Comparison of ENCODE assay signal across 9 mouse cellular contexts in genomic region chr11:103266729-103267345, GRCm38 (mm10). TPM values are rescaled to one million over a fixed set of nuclear protein-coding genes. Genes with fewer than 3 reads are reported as not detected.
DNase-seq lines count a peak whose midpoint lies in the region; ATAC-seq and TF ChIP-seq lines count a peak whose summit lies in the region.
"Had no signal": no experiment of that assay in that cellular context is flagged by ENCODE, and none has a peak within 500 bp of the region (broad histone marks: within the 10 kb centered on the region; RNA-seq: fewer than 3 reads in every experiment).

No protein-coding gene starts in this region.

- H3K36me3 ChIP-seq in testis, adult 2 months (ENCODE audit: control insufficient read depth, insufficient read depth, low read length), result no peaks in the 10 kb centered on the region
- no peaks in the 10 kb centered on the region for H3K36me3 ChIP-seq in liver, embryonic 12.5 days
- no peaks in the 10 kb centered on the region for H3K36me3 ChIP-seq in stomach, postnatal 0 days (ENCODE audit: control insufficient read depth, insufficient read depth, low read length)

- peak overlapping the region; percentile 97 for H3K4me2 ChIP-seq in liver, embryonic 12.5 days
- H3K4me2 ChIP-seq in stomach, postnatal 0 days (replicated peaks; ENCODE audit: low read depth), result peak overlapping the region; percentile 85

- TF ChIP-seq POLR2A in testis, adult 2 months (IDR thresholded peaks at IDR 0.05; ENCODE audit: control insufficient read depth, low read depth, low read length), result no peak

- peak overlapping the region; percentile 70 for H3K9ac ChIP-seq in liver, embryonic 12.5 days
- peak overlapping the region; percentile 75 for H3K9ac ChIP-seq in stomach, postnatal 0 days (ENCODE audit: low read length)

- peak overlapping the region; percentile 61 for H3K27ac ChIP-seq in testis, adult 2 months (ENCODE audit: control insufficient read depth, insufficient read depth, low read depth, low read length)
- H3K27ac ChIP-seq in liver, embryonic 12.5 days, result peak overlapping the region; percentile 50
- H3K27ac ChIP-seq in stomach, postnatal 0 days (replicated peaks), result peak overlapping the region; percentile 91

- H3K4me1 ChIP-seq in testis, adult 2 months (ENCODE audit: control insufficient read depth, insufficient read depth, low read length), result peaks cover 9% of the 10 kb centered on the region
- H3K4me1 ChIP-seq in liver, embryonic 12.5 days, result peaks cover 61% of the 10 kb centered on the region
- H3K4me1 ChIP-seq in stomach, postnatal 0 days (replicated peaks; ENCODE audit: control insufficient read depth, insufficient read depth), result peaks cover 8% of the 10 kb centered on the region

- no peaks in the 10 kb centered on the region for H3K27me3 ChIP-seq in testis, adult 2 months (ENCODE audit: control insufficient read depth, insufficient read depth, low read length)
- 0 out of 2 replicates have a peak, but pooled peaks cover 11% of the 10 kb centered on the region for H3K27me3 ChIP-seq in liver, embryonic 12.5 days (replicated peaks)
- H3K27me3 ChIP-seq in stomach, postnatal 0 days (ENCODE audit: control insufficient read depth, insufficient read depth, low read length), result no peaks in the 10 kb centered on the region

- ATAC-seq in cerebellum, adult (ENCODE audit: insufficient number of reproducible peaks, low FRiP score, low TSS enrichment), result peak; percentile 57; the same call in 1 of the 2 replicates
- no peak; the same call in 1 of the 2 replicates for ATAC-seq in liver, embryonic 12.5 days
- peak; percentile 54 for ATAC-seq in stomach, postnatal 0 days (ENCODE audit: low FRiP score, low TSS enrichment)

- 2% methylated on average over 42 of the region's 42 CpGs for WGBS in liver, embryonic 12.5 days (ENCODE audit: insufficient replicate concordance)
- under 1% methylated on average over 39 of the region's 42 CpGs for WGBS in stomach, postnatal 0 days

- 0 out of 2 replicates have a peak, but pooled peaks have one; percentile 3 for TF ChIP-seq CTCF in testis, adult 2 months (IDR thresholded peaks at IDR 0.05; ENCODE audit: control insufficient read depth, insufficient read depth, insufficient replicate concordance, low read depth, low read length)
- 0 out of 2 replicates have a peak, but pooled peaks have one; percentile 3 for TF ChIP-seq CTCF in stomach, postnatal 0 days (IDR thresholded peaks at IDR 0.05; ENCODE audit: low read depth)

- no peaks in the 10 kb centered on the region for H3K9me3 ChIP-seq in liver, embryonic 12.5 days (replicated peaks)
- no peaks in the 10 kb centered on the region for H3K9me3 ChIP-seq in stomach, postnatal 0 days (ENCODE audit: control insufficient read depth, low read length)

- no peak for DNase-seq in cerebellum, postnatal 25 days
- no peak for DNase-seq in testis, postnatal 14 days (ENCODE audit: low spot score)
- no peak for DNase-seq in stomach, postnatal 0 days (ENCODE audit: low spot score)
- DNase-seq in spleen, adult 12 weeks (ENCODE audit: low spot score), result no peak
- DNase-seq in layer of hippocampus, adult 8-10 months (ENCODE audit: low spot score in 2 of 2), result no peak

- TF ChIP-seq EP300 in stomach, postnatal 0 days (optimal IDR thresholded peaks at IDR 0.05), result no peak

- peak overlapping the region; percentile 81 for H3K4me3 ChIP-seq in testis, adult 2 months (ENCODE audit: control insufficient read depth, low read depth, low read length)
- peak overlapping the region; percentile 65 for H3K4me3 ChIP-seq in liver, embryonic 12.5 days
- H3K4me3 ChIP-seq in stomach, postnatal 0 days (ENCODE audit: low read depth, low read length), result peak overlapping the region; percentile 75

RNA-seq across cellular contexts. Expression of gene Map3k14, which starts 0.4 kb away (rescaled TPM):
- polyA plus RNA-seq in testis, adult 2 months (2012; rRNA removed), result 2.4 and 5.2 TPM in 2 replicates
- polyA plus RNA-seq in liver, embryonic 12.5 days (2016; fragmentation: Nextera tagmentation; extraction: Ambion mirVana), result 0.84 and 0.93 TPM in 2 replicates
- polyA plus RNA-seq in stomach, postnatal 0 days (2015; fragmentation: Nextera tagmentation; extraction: Ambion mirVana), result 1.6 TPM in 2 replicates
- total RNA-seq in layer of hippocampus, adult 8-10 months (2022), result 1 to 10 TPM; 4.6 to 5.5 (median 4.8) TPM

RNA-seq across cellular contexts. Expression of gene Spata32, which starts 48.6 kb away (rescaled TPM):
- polyA plus RNA-seq in testis, adult 2 months (2012; rRNA removed), result 142 and 168 TPM in 2 replicates
- polyA plus RNA-seq in liver, embryonic 12.5 days (2016; fragmentation: Nextera tagmentation; extraction: Ambion mirVana), result not detected in 2 replicates
- not detected in 2 replicates for polyA plus RNA-seq in stomach, postnatal 0 days (2015; fragmentation: Nextera tagmentation; extraction: Ambion mirVana)
- total RNA-seq in layer of hippocampus, adult 8-10 months (2022), result 1 to 10 TPM; 1.4 to 3.0 (median 2.1) TPM
- total RNA-seq: hematopoietic stem cell, adult 5-6 weeks had no signal

RNA-seq across cellular contexts. Expression of gene 1700023F06Rik, which starts 58.5 kb away (rescaled TPM):
- 451 and 466 TPM in 2 replicates for polyA plus RNA-seq in testis, adult 2 months (2012; rRNA removed)
- 0.11 TPM in 1 of 2 replicates, not detected in the other for polyA plus RNA-seq in liver, embryonic 12.5 days (2016; fragmentation: Nextera tagmentation; extraction: Ambion mirVana)
- 1.0 and 1.7 TPM in 2 replicates for polyA plus RNA-seq in stomach, postnatal 0 days (2015; fragmentation: Nextera tagmentation; extraction: Ambion mirVana)
- total RNA-seq in layer of hippocampus, adult 8-10 months (2022), result 1 to 10 TPM; 1.4 to 3.1 (median 2.2) TPM
- total RNA-seq: hematopoietic stem cell, adult 5-6 weeks had no signal

Comparison
In these comparisons a context has a peak if more than half of its experiments do, and no peak if none do; other contexts are left out.
1. RNA of gene Spata32, which starts 48.6 kb away (polyA plus RNA-seq): 142 to 168 TPM in testis, adult 2 months; not detected in stomach, postnatal 0 days and not detected in liver, embryonic 12.5 days; every median in the first group is over 100 times any median in the second.
2. RNA of gene 1700023F06Rik, which starts 58.5 kb away (polyA plus RNA-seq): 451 to 466 TPM in testis, adult 2 months; 1.0 to 1.7 TPM in stomach, postnatal 0 days and 0.11 TPM in liver, embryonic 12.5 days; every median in the first group is over 100 times any median in the second.
3. Peak in every context shown above with its lines, with median percentiles within 50 percentile points of each other: H3K27ac ChIP-seq and H3K4me3 ChIP-seq.